Mouse (Mus musculus): ENCODE measurements around the gene Ncor1.
"Not testable (repeated sequence)": the region's sequence is repeated elsewhere in the genome, so short reads cannot be mapped to it uniquely, and the experiment has no call there.

Ncor1 gene

GRCm38 (mm10) chr11:62366879-62367278 lies 91.5 kb downstream of the Ncor1 start:
- DNase-seq (ENCODE audit: extremely low read depth, low read depth), result no peak

- DNase-seq (ENCODE audit: extremely low read depth, low read depth), result no peak
Observed at GRCm38 (mm10) chr11:62355216-62355615, 103.1 kb downstream of the Ncor1 start.

- no peak for DNase-seq (ENCODE audit: extremely low read depth, low read depth)
Observed at GRCm38 (mm10) chr11:62351948-62352347, 106.4 kb downstream of the Ncor1 start.

GRCm38 (mm10) chr11:62343002-62343401 lies 115.3 kb downstream of the Ncor1 start:
- no peak for DNase-seq (ENCODE audit: extremely low read depth, low read depth)

GRCm38 (mm10) chr11:62332228-62332627 lies 126.1 kb downstream of the Ncor1 start:
- no peak for DNase-seq (ENCODE audit: extremely low read depth, low read depth)

- DNase-seq (ENCODE audit: extremely low read depth, low read depth), result no peak
Observed at GRCm38 (mm10) chr11:62331141-62331540, 127.2 kb downstream of the Ncor1 start.

- no peak for DNase-seq (ENCODE audit: extremely low read depth, low read depth)
Observed at GRCm38 (mm10) chr11:62323659-62324058, 134.7 kb downstream of the Ncor1 start.

- DNase-seq (ENCODE audit: extremely low read depth, low read depth), result no peak
Observed at GRCm38 (mm10) chr11:62320097-62320496, 138.2 kb downstream of the Ncor1 start.

- no peak for DNase-seq (ENCODE audit: extremely low read depth, low read depth)
Observed at GRCm38 (mm10) chr11:62317746-62318145, 140.6 kb downstream of the Ncor1 start.

- no peak for DNase-seq (ENCODE audit: extremely low read depth, low read depth)
Observed at GRCm38 (mm10) chr11:62314984-62315383, 143.4 kb downstream of the Ncor1 start.

GRCm38 (mm10) chr11:62309296-62309695 lies 149.0 kb downstream of the Ncor1 start:
- DNase-seq (ENCODE audit: extremely low read depth, low read depth), result no peak

- DNase-seq (ENCODE audit: extremely low read depth, low read depth), result no peak
Observed at GRCm38 (mm10) chr11:62305866-62306265, 152.5 kb downstream of the Ncor1 start.

- no peak for DNase-seq (ENCODE audit: extremely low read depth, low read depth)
Observed at GRCm38 (mm10) chr11:62298883-62299282, 159.5 kb downstream of the Ncor1 start.

GRCm38 (mm10) chr11:62294121-62294520 lies 164.2 kb downstream of the Ncor1 start:
- no peak for DNase-seq (ENCODE audit: extremely low read depth, low read depth)

GRCm38 (mm10) chr11:62287700-62288099 lies 170.6 kb downstream of the Ncor1 start:
- no peak for DNase-seq (ENCODE audit: extremely low read depth, low read depth)

GRCm38 (mm10) chr11:62285020-62285419 lies 173.3 kb downstream of the Ncor1 start:
- DNase-seq (ENCODE audit: extremely low read depth, low read depth), result no peak

GRCm38 (mm10) chr11:62284020-62284419 lies 174.3 kb downstream of the Ncor1 start:
- not testable (repeated sequence) for DNase-seq (ENCODE audit: extremely low read depth, low read depth)

- no peak for DNase-seq (ENCODE audit: extremely low read depth, low read depth)
Observed at GRCm38 (mm10) chr11:62281601-62281997, 176.7 kb downstream of the Ncor1 start.

- peak; percentile 77 for DNase-seq (ENCODE audit: extremely low read depth, low read depth)
Observed at GRCm38 (mm10) chr11:62280675-62281600, 177.4 kb downstream of the Ncor1 start, which contains the start of the genes Zswim7 and Ttc19. Gene Zswim7 (minus strand): TSS chr11:62281375. Gene Ttc19 (plus strand): TSS chr11:62281473.

GRCm38 (mm10) chr11:62278027-62278426 lies 180.3 kb downstream of the Ncor1 start:
- peak; percentile 83 for DNase-seq (ENCODE audit: extremely low read depth, low read depth)

- no peak for DNase-seq (ENCODE audit: extremely low read depth, low read depth)
Observed at GRCm38 (mm10) chr11:62277086-62277485, 181.3 kb downstream of the Ncor1 start.

GRCm38 (mm10) chr11:62270851-62271250 lies 187.5 kb downstream of the Ncor1 start:
- no peak for DNase-seq (ENCODE audit: extremely low read depth, low read depth)

- DNase-seq (ENCODE audit: extremely low read depth, low read depth), result no peak
Observed at GRCm38 (mm10) chr11:62269097-62269496, 189.2 kb downstream of the Ncor1 start.

Measured in MEL-GATA-1-ER (cell line).